Mouse (Mus musculus): ENCODE data around the gene Asb18. TPM values are rescaled to one million over a fixed set of nuclear protein-coding genes. Genes with fewer than 3 reads are reported as not detected.

The Asb18 gene
- total and polyA plus RNA-seq, 3 experiments = not detected

DNA sequence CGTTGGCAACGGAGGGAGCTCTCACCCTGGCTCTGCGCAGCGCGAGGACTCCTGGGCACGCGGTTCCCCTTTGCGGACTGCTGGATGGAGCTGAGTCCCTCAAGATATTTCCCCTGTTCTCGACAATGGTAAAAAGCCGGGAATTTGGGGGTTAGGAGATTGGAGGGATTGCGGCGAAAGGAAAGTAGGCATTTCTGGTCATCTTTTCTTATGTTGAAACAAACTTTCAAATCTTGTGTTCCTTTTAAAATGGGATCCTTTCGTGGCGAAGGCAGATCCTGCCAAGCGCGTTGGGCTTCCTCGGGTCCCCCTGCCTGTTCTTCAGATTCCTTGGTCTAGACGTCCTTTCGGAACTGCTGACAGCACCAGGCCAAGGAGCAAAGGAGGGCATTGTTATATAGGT is 82.4 kb downstream of the Asb18 start:
- H3K79me2 ChIP-seq (ENCODE audit: control insufficient read depth, insufficient read depth, low read length, poor library complexity) = no peaks in the 10 kb centered on the region
- H3K27ac ChIP-seq (ENCODE audit: control insufficient read depth, low read depth, low read length) = no peak overlapping the region
- no peak overlapping the region for H3K9ac ChIP-seq (ENCODE audit: control insufficient read depth, low read depth, low read length, poor library complexity, severe bottlenecking)
- H3K4me3 ChIP-seq (ENCODE audit: control insufficient read depth in 1 of 2, insufficient read depth in 1 of 2, low read depth in 2 of 2, low read length in 2 of 2) = no peak overlapping the region
- H3K36me3 ChIP-seq (ENCODE audit: control insufficient read depth in 1 of 2, insufficient read depth in 2 of 2, low read length in 2 of 2) = no peaks in the 10 kb centered on the region
- TF ChIP-seq BHLHE40 (IDR thresholded peaks at IDR 0.05; ENCODE audit: borderline replicate concordance, low read depth, low read length) (no peak), MYB (IDR thresholded peaks at IDR 0.05; ENCODE audit: low read depth, low read length) (no peak), RAD21 (IDR thresholded peaks at IDR 0.05; ENCODE audit: low read depth, low read length) (no peak), POLR2A (IDR thresholded peaks at IDR 0.05; ENCODE audit: control insufficient read depth in 1 of 2, insufficient read depth in 1 of 2, low read depth in 1 of 2, low read length in 2 of 2, poor library complexity in 1 of 2) (no peak), ETS1 (IDR thresholded peaks at IDR 0.05; ENCODE audit: low read depth, low read length) (no peak), JUND (IDR thresholded peaks at IDR 0.05; ENCODE audit: low read depth, low read length) (no peak), ZC3H11A (IDR thresholded peaks at IDR 0.05; ENCODE audit: low read depth, low read length) (no peak), USF2 (IDR thresholded peaks at IDR 0.05; ENCODE audit: borderline replicate concordance in 1 of 2, insufficient read depth in 1 of 2, low read depth in 1 of 2, low read length in 2 of 2) (no peak), TCF12 (IDR thresholded peaks at IDR 0.05; ENCODE audit: low read depth, low read length) (no peak)
- no peaks in the 10 kb centered on the region for H3K27me3 ChIP-seq (ENCODE audit: control insufficient read depth in 1 of 2, insufficient read depth in 2 of 2, low read length in 2 of 2)
- no peaks in the 10 kb centered on the region for H3K4me1 ChIP-seq (ENCODE audit: control insufficient read depth in 1 of 2, insufficient read depth in 2 of 2, low read length in 2 of 2)
- H3K9me3 ChIP-seq (replicated peaks; ENCODE audit: insufficient read depth, low read length) = no peaks in the 10 kb centered on the region
- no peak for DNase-seq (ENCODE audit: low read depth, low spot score)

DNA sequence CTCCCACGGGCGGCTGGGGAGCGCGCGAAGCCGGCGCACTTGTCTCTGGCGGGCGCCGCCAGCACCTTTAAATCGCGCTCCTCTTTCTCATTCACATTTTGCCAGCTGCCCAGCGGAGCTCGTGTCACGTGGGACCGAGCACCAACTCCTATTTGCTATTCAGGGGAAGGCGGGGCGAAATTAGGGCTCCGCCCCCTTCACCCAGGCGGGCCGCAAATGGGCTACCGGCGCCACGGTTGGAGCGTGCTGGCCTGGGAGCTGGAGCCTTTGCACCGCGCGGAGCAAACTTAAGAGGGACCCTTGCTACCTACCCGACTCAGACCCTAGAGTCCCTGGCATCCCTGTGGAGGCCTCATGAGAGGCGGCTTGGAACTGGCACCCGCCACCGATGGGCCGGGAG is 83.3 kb downstream of the Asb18 start, which contains the start of gene Gbx2:
TSS of gene Gbx2 (minus strand) at position 60 of the 400 bp plus-strand sequence.
- Histone ChIP-seq H3K9me3 (replicated peaks; ENCODE audit: insufficient read depth, low read length) (no peaks in the 10 kb centered on the region), H3K27ac (ENCODE audit: control insufficient read depth, low read depth, low read length) (no peak within 1 kb of the TSS), H3K36me3 (ENCODE audit: control insufficient read depth in 1 of 2, insufficient read depth in 2 of 2, low read length in 2 of 2) (no peaks in the 10 kb centered on the region), H3K9ac (ENCODE audit: control insufficient read depth, low read depth, low read length, poor library complexity, severe bottlenecking) (no peak within 1 kb of the TSS), H3K4me1 (ENCODE audit: control insufficient read depth in 1 of 2, insufficient read depth in 2 of 2, low read length in 2 of 2) (no peaks in the 10 kb centered on the region), H3K27me3 (ENCODE audit: control insufficient read depth in 1 of 2, insufficient read depth in 2 of 2, low read length in 2 of 2) (no peaks in the 10 kb centered on the region), H3K79me2 (ENCODE audit: control insufficient read depth, insufficient read depth, low read length, poor library complexity) (no peaks in the 10 kb centered on the region), H3K4me3 (ENCODE audit: control insufficient read depth in 1 of 2, insufficient read depth in 1 of 2, low read depth in 2 of 2, low read length in 2 of 2) (no peak within 1 kb of the TSS)
- DNase-seq (ENCODE audit: low read depth, low spot score) = no peak
- no peak for TF ChIP-seq ELF1 (IDR thresholded peaks at IDR 0.05; ENCODE audit: low read depth, low read length)
- TF ChIP-seq KAT2A (conservative IDR thresholded peaks at IDR 0.05; ENCODE audit: low read depth, low read length) = no peak
- TF ChIP-seq UBTF (IDR thresholded peaks at IDR 0.05; ENCODE audit: borderline replicate concordance, insufficient read depth, low read depth, low read length) = no peak
- no peak for TF ChIP-seq POLR2A (IDR thresholded peaks at IDR 0.05; ENCODE audit: control insufficient read depth in 1 of 2, insufficient read depth in 1 of 2, low read depth in 1 of 2, low read length in 2 of 2, poor library complexity in 1 of 2)
- TF ChIP-seq CHD2 (IDR thresholded peaks at IDR 0.05; ENCODE audit: low read length) = no peak
- TF ChIP-seq CTCF (IDR thresholded peaks at IDR 0.05 in 2 of 3, conservative IDR thresholded peaks at IDR 0.05 in 1 of 3; ENCODE audit: control insufficient read depth in 1 of 3, insufficient read depth in 1 of 3, low read depth in 2 of 3, low read length in 3 of 3, poor library complexity in 1 of 3, severe bottlenecking in 1 of 3) = no peak
- no peak for TF ChIP-seq TBP (IDR thresholded peaks at IDR 0.05; ENCODE audit: low read depth, low read length)
- no peak for TF ChIP-seq NELFE (IDR thresholded peaks at IDR 0.05; ENCODE audit: low read depth, low read length)
